Mouse (Mus musculus): Measurements from ENCODE around the gene Fcrl5. TPM values are rescaled to one million over a fixed set of nuclear protein-coding genes. Genes with fewer than 3 reads are reported as not detected.
A peak's percentile ranks its signal among the peaks of the same experiment; 100 is the strongest.

Fcrl5 gene
- polyA plus RNA-seq, 1 experiment from 2014 or later = not detected

DNA sequence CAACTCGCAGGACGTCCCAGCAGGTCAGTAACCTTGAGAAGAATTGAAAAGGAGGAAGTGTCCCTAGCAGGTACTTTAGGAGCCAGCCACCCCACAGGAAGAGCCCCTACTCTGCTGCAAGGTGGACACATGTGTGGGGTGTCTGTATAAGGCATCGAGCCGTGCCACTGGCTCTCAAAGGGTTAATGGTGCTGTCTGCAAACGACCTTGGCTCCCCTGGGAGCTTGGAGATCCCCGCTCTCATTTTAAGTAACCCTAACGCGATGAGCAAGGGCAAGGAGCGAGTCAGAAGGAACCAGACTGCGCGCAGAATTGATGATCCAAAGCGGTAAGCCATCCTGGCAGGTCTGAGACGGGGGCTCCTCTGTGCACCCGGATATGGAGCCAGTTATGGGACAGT, 114.3 kb downstream of the Fcrl5 start:
- H3K4me3 ChIP-seq (ENCODE audit: low read length) = no peak overlapping the region
- ATAC-seq (ENCODE audit: low FRiP score, low TSS enrichment) = no peak
- 15% methylated on average over 14 of the region's 14 CpGs for WGBS
- peak overlapping the region; percentile 27 for H3K4me2 ChIP-seq (replicated peaks; ENCODE audit: low read depth, low read length)
- H3K27ac ChIP-seq (ENCODE audit: low read depth, low read length) = no peak overlapping the region
- H3K36me3 ChIP-seq (ENCODE audit: control insufficient read depth, insufficient read depth, low read length) = no peaks in the 10 kb centered on the region
- peaks cover 4% of the 10 kb centered on the region; the same call in 1 of the 2 replicates for H3K27me3 ChIP-seq (ENCODE audit: control insufficient read depth, insufficient read depth, low read length)
- H3K4me1 ChIP-seq (ENCODE audit: control insufficient read depth, insufficient read depth, low read length) = no peaks in the 10 kb centered on the region
- no peaks in the 10 kb centered on the region for H3K9me3 ChIP-seq (ENCODE audit: control insufficient read depth, low read length)
- H3K9ac ChIP-seq (ENCODE audit: low read depth, low read length) = no peak overlapping the region

Other genes with a start within 250 kb of the Fcrl5 start
- 3.5 and 4.1 TPM in 2 replicates for gene Fcrls, start 172.0 kb upstream of the Fcrl5 start, polyA plus RNA-seq (2014; fragmentation: Nextera tagmentation; extraction: Ambion mirVana)
- 0.09 TPM in 1 of 2 replicates, not detected in the other for gene Cd5l, start 77.9 kb upstream of the Fcrl5 start, polyA plus RNA-seq (2014; fragmentation: Nextera tagmentation; extraction: Ambion mirVana)
- 0.20 and 0.54 TPM in 2 replicates for gene Fcrl1, start 59.4 kb upstream of the Fcrl5 start, polyA plus RNA-seq (2014; fragmentation: Nextera tagmentation; extraction: Ambion mirVana)
- gene Etv3, start 89.6 kb downstream of the Fcrl5 start, polyA plus RNA-seq (2014; fragmentation: Nextera tagmentation; extraction: Ambion mirVana) = 8.2 and 9.7 TPM in 2 replicates
- 11.0 and 21.9 TPM in 2 replicates for gene Arhgef11, start 181.8 kb downstream of the Fcrl5 start, polyA plus RNA-seq (2014; fragmentation: Nextera tagmentation; extraction: Ambion mirVana)